Mouse (Mus musculus) spleen, adult 2 months (tissue): Measurements from ENCODE around the gene Nup62. TPM values are rescaled to one million over a fixed set of nuclear protein-coding genes. Genes with fewer than 3 reads are reported as not detected.

ENCODE experiments used
- DNase-seq, 2 experiments: peaks; one replicate each; pipeline versions ENCODE4 v3.0.0 to v3.0.0-alpha.2; 2012 to 2021; ENCODE audit warnings: low spot score in 2 of 2, low read depth in 1 of 2
- H3K27ac ChIP-seq: fragments of 200-500 bp; 2 replicates; pipeline ENCODE4 v1.5.1; 2012; ENCODE audit warnings: low read length, inconsistent platforms; ENCODE audit not compliant: insufficient read depth
- H3K27me3 ChIP-seq: fragments of 200-500 bp; 2 replicates; pipeline ENCODE4 v1.6.1; 2012; ENCODE audit warnings: mild to moderate bottlenecking, moderate library complexity, low read length, inconsistent platforms; ENCODE audit not compliant: control insufficient read depth, insufficient read depth
- H3K36me3 ChIP-seq: fragments of 200-500 bp; 2 replicates; pipeline ENCODE4 v1.6.1; 2012; ENCODE audit warnings: mild to moderate bottlenecking, low read length, inconsistent platforms; ENCODE audit not compliant: control insufficient read depth, insufficient read depth
- H3K4me1 ChIP-seq: fragments of 200-500 bp; 2 replicates; pipeline ENCODE4 v1.6.1; 2011; ENCODE audit warnings: inconsistent platforms; ENCODE audit not compliant: control insufficient read depth, insufficient read depth, insufficient read length
- H3K4me3 ChIP-seq: fragments of 200-500 bp; 2 replicates; pipeline ENCODE4 v1.5.1; 2011; ENCODE audit warnings: mild to moderate bottlenecking, inconsistent platforms; ENCODE audit not compliant: insufficient read depth, insufficient read length; ENCODE audit errors: extremely low read depth
- CTCF ChIP-seq: fragments of 200-500 bp; IDR thresholded peaks from 2 replicates; pipeline ENCODE4 v1.5.1; 2011; ENCODE audit warnings: mild to moderate bottlenecking, inconsistent platforms; ENCODE audit not compliant: insufficient read depth, insufficient read length, insufficient replicate concordance; ENCODE audit errors: extremely low read depth
- POLR2A ChIP-seq: fragments of 200-500 bp; IDR thresholded peaks from 2 replicates; pipeline ENCODE4 v1.6.1; 2011; ENCODE audit warnings: low read depth, low read length, inconsistent platforms
- WGBS: fragments of 180-500 bp; shearing (Covaris S2); methylation state at CpG from one replicate; pipeline ENCODE4 v1.1.7; 2018; 5-methylcytosine and 5-hydroxymethylcytosine counted together
- polyA plus RNA-seq: library from polyadenylated mRNA; depleted of rRNA; stranded (reverse); fragments of >200 nt; gene quantifications from 2 replicates; pipeline ENCODE4 v1.2.3, GENCODE M21; 2012

Gene Nup62
- polyA plus RNA-seq, 1 experiment = 43.8 TPM

GRCm38 (mm10) chr7:44851625-44852234 lies 35.8 kb downstream of the Nup62 start:
- H3K27ac ChIP-seq = no peak overlapping the region
- TF ChIP-seq POLR2A (no peak), CTCF (no peak)
- H3K27me3 ChIP-seq = no peaks in the 10 kb centered on the region
- no peak overlapping the region for H3K4me3 ChIP-seq
- WGBS = 89% methylated on average over 12 of the region's 12 CpGs
- peaks cover 2% of the 10 kb centered on the region for H3K36me3 ChIP-seq
- peaks cover 23% of the 10 kb centered on the region; the same call in 1 of the 2 replicates for H3K4me1 ChIP-seq
- DNase-seq = no peak

GRCm38 (mm10) chr7:44852259-44853027 lies 36.6 kb downstream of the Nup62 start:
- Histone ChIP-seq H3K27me3 (no peaks in the 10 kb centered on the region), H3K4me1 (peaks cover 23% of the 10 kb centered on the region; the same call in 1 of the 2 replicates), H3K27ac (no peak overlapping the region), H3K36me3 (no peaks in the 10 kb centered on the region), H3K4me3 (no peak overlapping the region)
- no peak for TF ChIP-seq POLR2A
- TF ChIP-seq CTCF = no peak
- no peak for DNase-seq
- 92% methylated on average over 36 of the region's 36 CpGs for WGBS

GRCm38 (mm10) chr7:44853065-44853464 lies 37.2 kb downstream of the Nup62 start:
- Histone ChIP-seq H3K27ac (no peak overlapping the region), H3K4me3 (no peak overlapping the region), H3K4me1 (peaks cover 23% of the 10 kb centered on the region; the same call in 1 of the 2 replicates), H3K36me3 (no peaks in the 10 kb centered on the region), H3K27me3 (no peaks in the 10 kb centered on the region)
- no peak for DNase-seq
- TF ChIP-seq CTCF (no peak), POLR2A (no peak)
- 97% methylated on average over 2 of the region's 2 CpGs for WGBS

DNA sequence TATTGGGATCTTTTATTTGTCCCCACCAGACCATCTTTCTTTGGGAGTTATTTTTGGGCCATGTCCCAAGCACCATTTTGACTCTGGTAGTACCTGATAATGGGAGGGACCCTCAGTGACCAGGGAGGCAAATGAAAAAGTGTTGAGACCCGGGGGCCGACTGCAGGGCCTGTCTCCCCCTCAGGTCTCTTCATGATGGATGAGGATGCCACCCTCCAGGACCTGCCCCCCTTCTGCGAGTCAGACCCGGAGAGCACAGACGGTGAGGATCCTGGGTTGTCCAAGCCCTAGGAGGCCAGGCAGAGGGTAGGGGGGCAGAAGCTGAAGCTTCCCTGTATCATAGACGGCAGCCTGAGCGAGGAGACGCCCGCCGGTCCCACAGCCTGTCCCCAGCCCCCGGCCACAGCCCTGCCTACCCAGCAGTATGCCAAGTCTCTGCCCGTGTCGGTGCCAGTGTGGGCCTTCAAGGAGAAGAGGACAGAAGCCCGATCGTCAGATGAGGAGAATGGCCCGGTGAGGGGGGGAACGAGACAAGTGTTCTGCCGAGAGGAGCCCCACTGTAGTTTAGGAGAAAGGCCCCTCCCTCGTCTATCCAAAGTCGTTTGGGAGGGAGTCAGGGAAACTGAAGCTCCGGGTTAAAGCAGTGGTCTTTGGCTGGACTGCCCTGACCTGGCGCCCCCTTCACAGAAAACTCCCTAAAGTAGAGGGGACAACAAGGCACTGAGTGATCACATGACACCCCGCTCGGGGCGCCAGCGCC lies 37.9 kb downstream of the Nup62 start:
- no peak for DNase-seq
- no peaks in the 10 kb centered on the region for H3K27me3 ChIP-seq
- H3K4me1 ChIP-seq = peaks cover 23% of the 10 kb centered on the region; the same call in 1 of the 2 replicates
- 37% methylated on average over 26 of the region's 26 CpGs for WGBS
- no peaks in the 10 kb centered on the region for H3K36me3 ChIP-seq
- peak overlapping the region; percentile 96 for H3K27ac ChIP-seq
- H3K4me3 ChIP-seq = peak overlapping the region; percentile 92
- no peak for TF ChIP-seq POLR2A
- no peak for TF ChIP-seq CTCF

DNA sequence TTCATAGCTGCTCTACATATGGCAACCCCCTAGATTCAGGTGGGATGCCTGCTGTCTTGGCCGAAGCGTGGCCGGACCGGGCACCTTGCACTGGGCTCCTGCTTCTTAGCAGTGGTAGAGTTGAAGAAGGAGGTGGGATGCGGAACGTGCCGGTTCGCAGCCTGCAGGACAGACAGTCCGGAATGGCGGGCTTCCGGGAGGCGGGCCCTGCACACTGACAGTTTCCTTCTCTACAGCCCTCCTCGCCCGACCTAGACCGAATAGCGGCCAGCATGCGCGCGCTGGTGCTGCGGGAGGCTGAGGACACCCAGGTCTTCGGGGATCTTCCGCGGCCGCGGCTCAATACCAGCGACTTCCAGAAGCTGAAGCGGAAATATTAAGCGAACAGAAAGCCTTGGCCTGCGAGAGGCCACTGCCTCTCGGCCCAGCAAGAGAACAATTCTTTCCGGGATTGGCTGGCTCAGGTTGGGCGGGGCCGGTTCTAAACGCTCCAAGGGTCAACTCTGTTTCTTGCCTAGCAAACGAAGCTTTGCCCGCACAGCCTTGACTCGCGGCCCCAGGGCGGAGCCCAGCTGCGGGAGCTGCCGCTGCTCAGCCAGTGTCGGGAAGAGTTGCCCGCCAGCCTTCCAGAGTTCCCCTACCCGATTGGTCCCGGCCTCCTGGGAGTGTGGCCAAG lies 38.6 kb downstream of the Nup62 start:
- Histone ChIP-seq H3K27ac (peak overlapping the region; percentile 96), H3K4me1 (peaks cover 23% of the 10 kb centered on the region; the same call in 1 of the 2 replicates), H3K27me3 (no peaks in the 10 kb centered on the region), H3K36me3 (no peaks in the 10 kb centered on the region), H3K4me3 (peak overlapping the region; percentile 92)
- TF ChIP-seq CTCF (no peak), POLR2A (peak; percentile 38)
- under 1% methylated on average over 45 of the region's 45 CpGs for WGBS
- peak in 1 of 2 experiments; percentile 81 for DNase-seq

DNA sequence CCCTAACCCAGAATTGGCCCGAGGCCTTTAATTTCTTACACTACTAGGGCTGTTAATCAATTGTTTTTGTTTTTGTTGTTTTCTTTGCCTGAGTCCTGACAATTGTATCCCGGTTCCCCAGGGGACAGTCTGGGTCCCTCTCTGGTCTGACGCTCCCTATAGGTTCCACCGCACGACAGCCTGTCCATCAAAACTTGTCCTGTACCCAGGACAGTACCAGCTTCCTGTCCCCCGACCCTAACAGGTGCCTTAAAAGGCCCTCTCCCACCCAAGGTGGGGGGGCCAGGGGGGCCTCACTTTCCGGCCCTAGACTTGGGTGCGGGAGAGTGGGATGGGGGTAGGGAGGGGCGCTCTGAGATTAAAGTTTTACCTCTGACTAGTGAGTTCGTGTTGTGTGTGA lies 39.1 kb downstream of the Nup62 start:
- Histone ChIP-seq H3K27me3 (no peaks in the 10 kb centered on the region), H3K27ac (peak overlapping the region; percentile 96), H3K4me3 (peak overlapping the region; percentile 92), H3K36me3 (no peaks in the 10 kb centered on the region), H3K4me1 (peaks cover 23% of the 10 kb centered on the region; the same call in 1 of the 2 replicates)
- DNase-seq = no peak
- 35% methylated on average over 10 of the region's 10 CpGs for WGBS
- TF ChIP-seq CTCF = no peak
- TF ChIP-seq POLR2A = no peak
